Mouse (Mus musculus) T-cell, adult 2 months (primary cell): ENCODE measurements around the gene Atp13a2.

ENCODE experiments used
- DNase-seq: peaks from one replicate; pipeline ENCODE4 v3.0.0; 2022; ENCODE audit warnings: low spot score

Gene Atp13a2

GRCm38 (mm10) chr4:140986711-140987395, at the start of gene Atp13a2:
Atp13a2 (plus strand) TSS chr4:140986873.
- DNase-seq, result peak; percentile 81

- DNase-seq, result peak; percentile 47
Measured at GRCm38 (mm10) chr4:140944356-140944755, 42.3 kb upstream of the Atp13a2 start.

GRCm38 (mm10) chr4:140944961-140945442, 41.7 kb upstream of the Atp13a2 start:
- DNase-seq, result peak; percentile 89

- DNase-seq, result no peak
Measured at GRCm38 (mm10) chr4:140945571-140945970, 41.1 kb upstream of the Atp13a2 start.

- DNase-seq, result no peak
Measured at GRCm38 (mm10) chr4:140946048-140946447, 40.6 kb upstream of the Atp13a2 start.

GRCm38 (mm10) chr4:140946580-140947205, 40.0 kb upstream of the Atp13a2 start:
- DNase-seq, result no peak

- peak; percentile 51 for DNase-seq
Measured at GRCm38 (mm10) chr4:140947487-140948440, 38.9 kb upstream of the Atp13a2 start.

GRCm38 (mm10) chr4:140948481-140948880, 38.2 kb upstream of the Atp13a2 start:
- DNase-seq, result no peak

- DNase-seq, result no peak
Measured at GRCm38 (mm10) chr4:140949052-140949451, 37.6 kb upstream of the Atp13a2 start.

- DNase-seq, result peak; percentile 52
Measured at GRCm38 (mm10) chr4:140949616-140950015, 37.1 kb upstream of the Atp13a2 start.

- no peak for DNase-seq
Measured at GRCm38 (mm10) chr4:140950574-140950973, 36.1 kb upstream of the Atp13a2 start.

GRCm38 (mm10) chr4:140951861-140952641, 34.6 kb upstream of the Atp13a2 start:
- peak; percentile 88 for DNase-seq

GRCm38 (mm10) chr4:140957131-140957702, 29.5 kb upstream of the Atp13a2 start:
- no peak for DNase-seq

GRCm38 (mm10) chr4:140957725-140958124, 28.9 kb upstream of the Atp13a2 start:
- peak; percentile 80 for DNase-seq

GRCm38 (mm10) chr4:140958319-140958718, 28.4 kb upstream of the Atp13a2 start:
- no peak for DNase-seq

GRCm38 (mm10) chr4:140959128-140959679, 27.5 kb upstream of the Atp13a2 start:
- DNase-seq, result no peak

GRCm38 (mm10) chr4:140959715-140960479, 26.8 kb upstream of the Atp13a2 start:
- DNase-seq, result no peak

GRCm38 (mm10) chr4:140960781-140961466, 25.7 kb upstream of the Atp13a2 start, which contains the start of gene Sdhb:
Sdhb (plus strand) TSS chr4:140961203.
- DNase-seq, result peak; percentile 95

GRCm38 (mm10) chr4:140961467-140962206, 25.0 kb upstream of the Atp13a2 start:
- no peak for DNase-seq
